Mouse (Mus musculus) forebrain, embryonic 14.5 days (tissue): Measurements from ENCODE around the gene Nlgn2. TPM values are rescaled to one million over a fixed set of nuclear protein-coding genes. Genes with fewer than 3 reads are reported as not detected.
A peak's percentile ranks its signal among the peaks of the same experiment; 100 is the strongest.

Experiments used
- ATAC-seq: fragments of 200-750 bp; cut with Nextera tagmentation; 2 replicates; pipeline ENCODE4 v1.8.0; 2017; ENCODE audit warnings: mild to moderate bottlenecking, moderate library complexity
- DNase-seq: peaks from one replicate; pipeline ENCODE4 v3.0.0-alpha.2; 2015; ENCODE audit warnings: low spot score
- H3K27ac ChIP-seq: fragments of 300-500 bp; sonication (generic); 2 replicates; pipeline ENCODE4 v1.5.1; 2014; ENCODE audit warnings: low read depth, mild to moderate bottlenecking, control low read depth, low read length, moderate library complexity
- H3K27me3 ChIP-seq: fragments of 300-500 bp; sonication (generic); replicated peaks from 2 replicates; pipeline ENCODE4 v1.6.1; 2014; ENCODE audit warnings: low read length, control low read depth, mixed read lengths; ENCODE audit not compliant: control insufficient read depth, insufficient read depth
- H3K36me3 ChIP-seq: fragments of 300-500 bp; sonication (generic); 2 replicates; pipeline ENCODE4 v1.6.1; 2014; ENCODE audit warnings: low read length, control low read depth; ENCODE audit not compliant: control insufficient read depth, insufficient read depth
- H3K4me1 ChIP-seq: fragments of 300-500 bp; sonication (generic); 2 replicates; pipeline ENCODE4 v1.6.1; 2014; ENCODE audit warnings: antibody characterized with exemption, low read length, control low read depth; ENCODE audit not compliant: control insufficient read depth, insufficient read depth
- H3K4me2 ChIP-seq: fragments of 300-500 bp; sonication (generic); 2 replicates; pipeline ENCODE4 v1.6.1; 2014; ENCODE audit warnings: mild to moderate bottlenecking, control low read depth, low read length
- H3K4me3 ChIP-seq: fragments of 300-500 bp; sonication (generic); 2 replicates; pipeline ENCODE4 v1.5.1; 2014; ENCODE audit warnings: low read depth, low read length, control low read depth
- H3K9ac ChIP-seq: fragments of 300-500 bp; sonication (generic); 2 replicates; pipeline ENCODE4 v1.6.1; 2014; ENCODE audit warnings: mild to moderate bottlenecking, low read length, control low read depth, moderate library complexity
- H3K9me3 ChIP-seq: fragments of 300-500 bp; sonication (generic); replicated peaks from 2 replicates; pipeline ENCODE4 v1.6.1; 2016; ENCODE audit warnings: low read length, control low read depth, mixed read lengths; ENCODE audit not compliant: control insufficient read depth
- WGBS: fragments of 180-500 bp; shearing (Covaris S2); extraction: QIAGEN DNeasy Blood & Tissue Kit; methylation state at CpG from one replicate; pipeline ENCODE4 v1.1.7; 2014; 5-methylcytosine and 5-hydroxymethylcytosine counted together
- polyA plus RNA-seq: library from polyadenylated mRNA; unstranded; fragments of >200 nt; fragmentation: Nextera tagmentation; extraction: Ambion mirVana; gene quantifications from 2 replicates; pipeline ENCODE4 v1.2.1, GENCODE M21; 2014

Nlgn2 gene
- polyA plus RNA-seq, 1 experiment from 2014 or later, result 15.7 TPM

- peaks cover 30% of the 10 kb centered on the region for H3K4me1 ChIP-seq
- WGBS, result under 1% methylated on average over 34 of the region's 34 CpGs
Observed at GRCm38 (mm10) chr11:69837952-69838713, 549 bp upstream of the Nlgn2 start, which contains the start of gene Tmem256. Gene Tmem256, plus strand, starts transcription at chr11:69838514.

DNA sequence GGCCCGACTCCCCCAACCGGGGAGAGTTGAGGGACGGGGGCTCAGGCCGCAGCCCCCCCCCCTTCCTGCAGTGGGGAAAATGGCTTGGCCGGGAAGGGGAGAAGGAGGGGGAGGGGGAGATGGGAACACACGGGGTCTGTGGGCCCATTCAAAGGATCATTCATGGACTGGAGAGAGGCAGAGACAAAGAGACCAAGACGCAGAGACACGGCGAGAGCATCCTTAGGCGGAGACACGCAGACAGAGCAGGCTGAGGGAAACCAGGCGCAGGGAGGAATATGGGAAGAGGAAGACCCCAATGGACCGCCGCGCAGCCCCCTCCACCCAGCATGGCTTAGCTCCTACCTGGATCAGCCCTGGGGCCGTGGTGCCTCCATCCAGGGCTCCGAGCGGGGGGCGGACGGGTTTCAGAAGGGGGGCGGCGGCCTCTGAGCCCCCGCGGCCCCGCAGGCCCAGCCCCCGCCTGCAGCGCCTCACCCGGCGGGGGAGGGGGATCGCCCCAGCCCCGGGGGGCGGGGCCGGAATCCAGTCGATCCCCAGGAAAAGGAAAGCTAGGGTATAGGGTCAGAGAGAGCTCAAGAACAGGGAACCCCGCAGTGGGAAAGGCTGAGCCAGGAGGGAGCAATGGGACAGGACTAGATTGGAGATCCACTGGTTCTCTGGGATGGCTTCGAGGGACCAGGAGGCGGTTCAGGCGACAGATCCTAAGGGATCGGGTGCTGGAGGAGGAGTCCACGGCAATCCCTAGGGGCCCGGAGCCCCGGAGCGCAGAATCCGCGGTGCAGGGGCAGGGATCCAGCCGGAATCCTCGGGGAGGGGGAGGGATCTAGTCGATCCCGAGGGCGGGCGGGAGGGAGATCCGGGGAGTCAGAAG lies 644 bp downstream of the Nlgn2 start:
- DNase-seq (peak; percentile 67), ATAC-seq (peak; percentile 3)
- Histone ChIP-seq H3K4me1 (peaks cover 30% of the 10 kb centered on the region), H3K27me3 (no peaks in the 10 kb centered on the region), H3K9me3 (no peaks in the 10 kb centered on the region), H3K4me3 (peak overlapping the region; percentile 90), H3K27ac (peak overlapping the region; percentile 95), H3K36me3 (peaks cover 21% of the 10 kb centered on the region), H3K9ac (peak overlapping the region; percentile 98), H3K4me2 (peak overlapping the region; percentile 96)
- 0% methylated on average over 46 of the region's 52 CpGs for WGBS

More at GRCm38 (mm10) chr11:69837952-69838713, 549 bp upstream of the Nlgn2 start, which contains the start of gene Tmem256:
- Histone ChIP-seq H3K27me3 (no peaks in the 10 kb centered on the region), H3K27ac (peak within 1 kb of the TSS; percentile 95), H3K4me2 (peak within 1 kb of the TSS; percentile 96), H3K36me3 (peaks cover 9% of the 10 kb centered on the region), H3K4me3 (peak within 1 kb of the TSS; percentile 90), H3K9me3 (no peaks in the 10 kb centered on the region), H3K9ac (peak within 1 kb of the TSS; percentile 98)
- DNase-seq (peak; percentile 99), ATAC-seq (peak; percentile 90)

DNA sequence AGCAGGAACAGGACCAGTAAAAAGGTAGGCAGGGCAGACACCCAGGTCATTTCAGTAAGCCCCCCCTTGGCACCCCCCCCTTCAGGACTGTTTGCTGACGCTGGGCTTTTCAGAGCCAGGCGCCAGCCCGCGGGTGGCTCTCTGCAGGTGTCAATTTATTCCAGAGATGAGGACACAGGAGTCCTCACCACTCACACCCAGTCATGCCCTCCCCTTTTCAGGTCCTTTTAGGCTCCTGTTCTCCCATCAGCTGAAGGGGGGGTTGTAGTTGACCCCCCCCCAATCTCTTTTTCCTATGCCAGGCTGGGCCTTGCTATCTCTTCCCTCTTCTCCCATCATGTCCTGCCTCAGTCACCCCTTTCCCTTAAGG lies 1.6 kb downstream of the Nlgn2 start:
- 6% methylated on average over 4 of the region's 4 CpGs for WGBS
- peak overlapping the region; percentile 95 for H3K27ac ChIP-seq
- no peaks in the 10 kb centered on the region for H3K27me3 ChIP-seq
- no peak for ATAC-seq
- DNase-seq, result no peak
- H3K9me3 ChIP-seq, result no peaks in the 10 kb centered on the region
- peaks cover 28% of the 10 kb centered on the region for H3K36me3 ChIP-seq
- H3K4me2 ChIP-seq, result peak overlapping the region; percentile 96
- peak overlapping the region; percentile 98 for H3K9ac ChIP-seq
- peak overlapping the region; percentile 90 for H3K4me3 ChIP-seq
- H3K4me1 ChIP-seq, result peaks cover 30% of the 10 kb centered on the region

GRCm38 (mm10) chr11:69835326-69835965 lies 2.1 kb downstream of the Nlgn2 start:
- H3K4me3 ChIP-seq, result peak overlapping the region; percentile 90
- H3K9ac ChIP-seq, result peak overlapping the region; percentile 98
- H3K36me3 ChIP-seq, result peaks cover 31% of the 10 kb centered on the region
- no peak for ATAC-seq
- peak overlapping the region; percentile 96 for H3K4me2 ChIP-seq
- 4% methylated on average over 9 of the region's 9 CpGs for WGBS
- peaks cover 30% of the 10 kb centered on the region for H3K4me1 ChIP-seq
- no peaks in the 10 kb centered on the region for H3K9me3 ChIP-seq
- H3K27ac ChIP-seq, result peak overlapping the region; percentile 17; the same call in 1 of the 2 replicates
- H3K27me3 ChIP-seq, result no peaks in the 10 kb centered on the region
- DNase-seq, result peak; percentile 24

GRCm38 (mm10) chr11:69834001-69834549 lies 3.5 kb downstream of the Nlgn2 start:
- 3% methylated on average over 37 of the region's 48 CpGs for WGBS
- H3K9ac ChIP-seq, result peak overlapping the region; percentile 98
- ATAC-seq (no peak), DNase-seq (peak; percentile 51)
- H3K27me3 ChIP-seq, result no peaks in the 10 kb centered on the region
- H3K4me1 ChIP-seq, result peaks cover 27% of the 10 kb centered on the region
- H3K4me3 ChIP-seq, result peak overlapping the region; percentile 90
- H3K36me3 ChIP-seq, result peaks cover 31% of the 10 kb centered on the region
- peak overlapping the region; percentile 39; the same call in 1 of the 2 replicates for H3K27ac ChIP-seq
- H3K9me3 ChIP-seq, result no peaks in the 10 kb centered on the region
- peak overlapping the region; percentile 96 for H3K4me2 ChIP-seq

DNA sequence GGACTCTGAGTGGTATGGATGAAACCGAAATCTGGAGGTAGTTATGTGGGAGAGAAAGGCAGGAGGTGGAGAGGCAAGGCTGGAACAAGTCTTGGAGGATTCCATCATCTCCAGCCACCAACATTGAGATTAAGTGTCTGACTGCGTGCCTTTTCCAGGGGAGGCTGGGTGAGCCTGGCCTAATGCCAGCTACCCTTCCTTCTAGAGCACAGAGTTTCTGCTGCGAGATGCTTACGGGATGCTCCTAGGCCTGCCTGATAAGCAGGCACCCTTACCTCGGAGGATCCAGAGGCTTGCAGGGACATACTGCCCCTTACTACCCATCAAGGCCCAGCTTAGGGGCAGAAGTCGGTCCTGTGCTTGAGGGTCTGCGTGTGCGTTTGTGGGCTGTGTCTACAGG lies 4.0 kb downstream of the Nlgn2 start:
- Histone ChIP-seq H3K9ac (peak overlapping the region; percentile 98), H3K36me3 (peaks cover 36% of the 10 kb centered on the region), H3K27ac (no peak overlapping the region), H3K9me3 (no peaks in the 10 kb centered on the region), H3K4me2 (peak overlapping the region; percentile 96), H3K27me3 (no peaks in the 10 kb centered on the region), H3K4me3 (peak overlapping the region; percentile 90), H3K4me1 (peaks cover 24% of the 10 kb centered on the region)
- WGBS, result 49% methylated on average over 8 of the region's 8 CpGs
- DNase-seq, result no peak
- ATAC-seq, result no peak

DNA sequence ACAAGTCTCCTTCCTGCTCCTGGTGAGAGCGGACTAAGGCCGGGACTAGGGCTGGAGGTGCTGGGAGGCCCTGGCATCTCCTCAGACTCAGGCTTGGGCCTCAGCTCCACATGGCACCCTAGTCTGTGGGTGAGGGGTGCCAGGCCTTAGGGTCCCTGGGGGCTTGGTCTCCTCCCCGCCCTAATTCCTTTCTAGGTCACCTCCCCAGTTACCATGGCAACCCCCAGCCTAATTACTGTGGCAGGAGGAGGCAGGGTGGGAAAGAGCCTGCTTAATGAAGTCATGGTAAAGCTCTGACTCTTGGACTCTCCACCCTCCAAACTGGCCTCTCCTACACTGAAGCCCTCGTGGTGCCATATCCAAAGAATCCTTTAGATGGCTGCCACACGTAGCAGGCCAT lies 8.8 kb downstream of the Nlgn2 start:
- H3K4me2 ChIP-seq, result no peak overlapping the region
- DNase-seq (no peak), ATAC-seq (no peak)
- H3K9me3 ChIP-seq, result no peaks in the 10 kb centered on the region
- H3K27me3 ChIP-seq, result no peaks in the 10 kb centered on the region
- peaks cover 80% of the 10 kb centered on the region for H3K36me3 ChIP-seq
- H3K4me3 ChIP-seq, result no peak overlapping the region
- WGBS, result 55% methylated on average over 5 of the region's 5 CpGs
- peaks cover 2% of the 10 kb centered on the region for H3K4me1 ChIP-seq
- H3K27ac ChIP-seq, result no peak overlapping the region
- no peak overlapping the region for H3K9ac ChIP-seq

- peaks cover 46% of the 10 kb centered on the region for H3K36me3 ChIP-seq
- no peaks in the 10 kb centered on the region for H3K27me3 ChIP-seq
- H3K4me2 ChIP-seq, result no peak overlapping the region
- WGBS, result 75% methylated on average over 2 of the region's 2 CpGs
- H3K4me3 ChIP-seq, result no peak overlapping the region
- ATAC-seq (no peak), DNase-seq (no peak)
- H3K9me3 ChIP-seq, result no peaks in the 10 kb centered on the region
- no peak overlapping the region for H3K27ac ChIP-seq
- H3K4me1 ChIP-seq, result no peaks in the 10 kb centered on the region
- no peak overlapping the region for H3K9ac ChIP-seq
Observed at GRCm38 (mm10) chr11:69823456-69823855, 14.1 kb downstream of the Nlgn2 start.
